Mouse (Mus musculus) lung, postnatal 36 days (tissue): ENCODE data around the gene Clybl.

Experiments
- DNase-seq: peaks from one replicate; pipeline ENCODE4 v3.0.0; 2022; ENCODE audit warnings: mixed read lengths

Clybl gene

DNA sequence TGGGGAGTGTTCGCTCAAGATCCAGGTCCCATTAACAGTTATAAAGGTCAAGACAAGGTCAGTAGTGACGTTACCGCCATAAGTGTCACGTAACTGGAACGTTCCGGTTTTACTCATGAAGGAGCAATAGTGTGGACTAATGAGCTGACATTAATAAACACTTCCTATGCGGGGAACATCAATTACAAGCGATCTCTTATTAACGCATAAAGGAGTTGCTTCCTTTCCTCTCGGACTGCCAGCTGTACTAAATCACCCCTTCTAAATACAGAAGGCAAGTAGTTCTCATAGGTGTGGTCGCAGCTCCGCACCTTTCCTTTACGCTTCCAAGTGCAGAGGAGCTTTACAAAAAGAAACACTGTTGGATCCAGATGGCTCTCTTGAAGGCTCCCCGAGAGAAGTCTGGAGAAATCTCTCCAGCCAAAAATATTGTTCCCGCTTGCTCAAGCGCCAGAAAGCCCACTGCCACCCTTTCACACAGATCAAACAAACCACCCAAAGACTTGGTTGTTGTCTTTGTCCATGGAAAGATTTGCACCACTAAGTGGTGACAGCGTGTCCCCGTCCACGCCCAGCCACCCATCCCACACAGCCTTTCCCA lies 207.0 kb downstream of the Clybl start:
- DNase-seq, result no peak

DNA sequence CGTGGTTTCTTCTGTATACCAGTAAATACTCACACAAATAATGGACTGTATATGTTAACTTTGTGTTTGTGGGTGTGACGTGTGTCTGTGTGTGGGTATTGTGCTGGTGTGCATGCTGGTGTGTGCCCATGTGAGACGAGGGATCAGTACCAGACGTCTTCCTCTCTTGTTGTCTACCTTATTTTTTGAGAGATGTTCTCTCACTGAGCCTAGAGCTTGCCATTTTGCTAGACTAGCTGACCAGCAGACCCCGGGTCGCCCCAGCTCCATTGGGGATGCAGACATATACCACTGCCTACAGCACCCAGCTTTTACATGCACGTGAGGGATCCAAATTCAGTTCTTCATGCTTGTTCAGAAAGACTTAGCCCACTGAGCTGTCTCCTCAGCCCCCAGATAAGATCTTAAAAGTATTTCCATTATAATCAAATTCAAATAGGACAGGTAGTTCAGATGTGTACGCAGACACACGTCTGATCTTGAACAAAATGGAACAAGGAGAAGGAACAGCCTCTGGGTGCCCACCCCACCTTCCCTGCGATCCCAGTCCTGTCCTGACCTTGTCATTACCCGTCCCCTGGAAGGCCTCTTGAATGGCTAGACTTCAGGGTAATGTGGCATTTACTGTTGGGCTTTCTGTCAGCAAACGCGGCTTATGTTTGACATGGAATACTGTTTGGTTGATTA lies 208.3 kb downstream of the Clybl start:
- DNase-seq, result no peak

DNA sequence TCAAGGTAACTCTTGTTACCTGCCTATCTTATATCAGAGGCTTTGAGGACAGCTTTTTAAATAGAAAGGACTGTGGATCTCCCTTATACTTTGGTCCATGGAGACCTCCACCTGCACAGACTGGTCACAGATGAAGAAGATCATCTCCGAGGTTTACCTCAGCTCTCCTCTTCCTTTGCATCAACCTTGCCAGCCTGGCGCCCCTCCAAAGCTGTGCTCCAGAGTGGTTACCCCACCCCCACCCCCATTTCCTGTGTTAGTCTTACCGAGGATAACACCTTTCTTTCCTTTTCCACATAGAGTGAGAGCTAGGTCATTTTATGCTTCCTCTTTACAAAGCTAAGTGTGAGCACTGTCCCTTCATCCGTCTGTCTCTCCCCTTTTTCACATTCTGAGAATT lies 209.4 kb downstream of the Clybl start:
- DNase-seq, result no peak

DNA sequence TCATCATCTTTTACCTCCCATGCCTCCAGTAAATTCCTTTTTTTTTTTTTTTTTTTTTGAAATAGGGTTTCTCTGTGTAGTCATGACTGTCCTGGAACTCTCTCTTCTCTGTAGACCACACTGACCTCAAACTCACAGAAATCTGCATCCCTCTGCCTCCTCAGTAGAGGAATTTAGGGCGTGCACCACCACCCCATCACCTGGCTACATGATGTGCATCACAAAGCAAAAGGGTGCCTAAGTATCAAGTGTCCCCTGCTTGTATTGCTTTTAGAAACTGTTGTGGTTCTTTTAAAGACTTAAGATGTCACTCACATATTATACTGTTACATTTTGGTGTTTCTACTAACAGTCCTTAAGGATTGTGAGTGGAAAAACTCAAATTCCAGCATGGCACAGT lies 211.6 kb downstream of the Clybl start:
- DNase-seq, result no peak

DNA sequence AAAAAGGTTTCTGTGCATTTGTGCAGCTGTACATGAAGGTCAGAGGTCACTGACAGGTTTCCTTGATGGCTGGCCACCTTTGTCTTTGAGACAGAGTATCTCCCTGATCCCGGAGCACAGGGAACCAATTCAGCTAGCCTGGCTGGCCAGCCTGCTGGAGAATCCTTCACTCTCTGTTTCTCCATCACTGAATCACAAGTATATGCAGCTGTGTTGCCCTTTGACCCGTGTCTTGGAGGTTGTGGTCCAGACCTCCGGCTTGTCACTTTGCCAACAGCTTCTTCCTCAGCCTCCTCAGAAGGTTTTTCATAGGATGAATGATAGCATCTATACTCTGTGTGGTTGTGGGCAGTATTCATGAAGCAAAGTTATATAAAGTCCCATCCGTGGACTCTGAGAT lies 217.2 kb downstream of the Clybl start:
- no peak for DNase-seq

DNA sequence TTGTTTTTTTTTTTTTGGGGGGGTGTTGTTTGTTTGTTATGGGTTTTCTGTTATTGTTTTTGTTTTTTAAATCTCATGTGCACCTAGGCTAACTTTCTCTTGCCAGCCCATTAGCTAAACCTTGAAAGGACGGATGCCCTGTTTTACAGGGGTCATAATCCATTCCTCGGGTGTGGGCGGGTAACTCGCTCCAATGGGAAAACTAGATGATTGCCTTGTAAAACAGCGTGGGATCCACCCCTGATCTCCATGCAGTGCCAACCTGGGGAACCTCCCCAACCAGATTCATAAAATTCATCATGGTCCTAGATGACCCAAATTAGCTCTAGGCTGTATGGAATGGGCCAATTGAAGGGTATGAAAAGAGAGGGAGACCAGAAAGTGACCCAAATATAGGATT lies 218.4 kb downstream of the Clybl start:
- DNase-seq, result no peak

DNA sequence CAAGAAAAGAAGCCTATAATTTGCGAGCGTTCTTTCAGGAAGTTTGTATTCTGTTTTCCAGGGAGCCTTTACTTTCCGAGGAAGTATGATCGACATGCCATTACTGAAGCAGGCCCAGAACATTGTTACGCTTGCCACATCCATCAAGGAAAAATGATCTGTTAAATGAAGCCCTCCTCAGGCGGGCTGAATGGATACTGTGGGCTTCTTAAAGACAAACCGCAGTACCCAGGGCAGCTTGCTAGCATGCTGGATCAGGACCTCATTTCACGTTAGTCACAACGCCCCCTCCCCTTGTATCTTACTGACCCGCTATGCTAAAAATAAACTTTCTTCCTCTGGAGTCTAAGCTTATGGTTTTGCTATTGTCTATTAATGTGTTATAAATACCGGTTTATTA lies 220.4 kb downstream of the Clybl start:
- no peak for DNase-seq

DNA sequence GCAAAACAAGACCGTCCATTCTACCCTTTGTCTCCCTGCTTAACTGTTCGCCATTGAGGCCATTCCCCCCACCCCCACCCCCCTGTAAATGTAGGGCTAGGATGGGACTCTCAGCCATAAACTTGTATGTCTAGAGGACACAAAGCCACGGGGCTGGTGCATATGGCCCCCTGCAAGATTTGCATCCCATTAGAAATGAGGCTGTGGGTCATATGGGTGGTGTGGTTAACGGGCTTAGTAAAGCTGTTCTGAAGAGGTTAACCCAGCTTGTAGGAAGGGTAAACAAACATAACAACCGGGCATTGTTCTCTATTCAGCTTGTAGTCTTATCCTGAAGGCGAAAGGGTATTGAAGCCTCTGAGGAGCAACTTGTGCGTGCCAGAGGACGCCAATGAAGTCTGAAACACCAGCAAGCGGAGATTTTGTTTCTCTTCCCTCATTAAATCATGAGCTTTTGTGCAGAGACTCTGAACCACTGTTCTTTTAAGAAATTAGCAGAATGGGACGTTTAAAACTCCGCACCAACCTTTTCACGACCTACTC lies 221.3 kb downstream of the Clybl start:
- no peak for DNase-seq

DNA sequence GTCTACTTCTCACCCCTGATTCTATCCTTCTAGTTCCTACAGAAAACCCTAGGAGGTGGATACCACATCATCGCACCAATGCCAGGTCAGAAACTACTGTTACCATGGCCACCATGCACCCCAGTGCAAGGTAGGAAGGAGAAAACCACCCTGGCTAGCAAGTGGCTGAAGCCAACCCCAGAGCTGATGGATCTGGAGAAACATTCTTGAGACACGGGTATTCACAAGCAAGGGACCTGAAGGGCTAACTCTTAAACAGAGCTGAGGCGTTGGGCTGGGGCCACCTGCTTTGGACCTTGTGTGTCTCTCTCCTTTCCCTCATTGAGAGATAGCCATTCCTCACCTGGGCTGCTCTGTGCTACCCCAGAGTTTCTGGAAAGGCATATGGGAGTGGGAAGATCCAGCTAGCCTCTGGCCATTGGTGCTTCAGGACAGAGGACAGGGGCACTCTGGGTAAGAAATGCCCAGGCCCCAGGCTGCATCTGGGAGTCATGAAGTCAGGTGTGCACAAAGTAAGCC lies 222.0 kb downstream of the Clybl start:
- no peak for DNase-seq

DNA sequence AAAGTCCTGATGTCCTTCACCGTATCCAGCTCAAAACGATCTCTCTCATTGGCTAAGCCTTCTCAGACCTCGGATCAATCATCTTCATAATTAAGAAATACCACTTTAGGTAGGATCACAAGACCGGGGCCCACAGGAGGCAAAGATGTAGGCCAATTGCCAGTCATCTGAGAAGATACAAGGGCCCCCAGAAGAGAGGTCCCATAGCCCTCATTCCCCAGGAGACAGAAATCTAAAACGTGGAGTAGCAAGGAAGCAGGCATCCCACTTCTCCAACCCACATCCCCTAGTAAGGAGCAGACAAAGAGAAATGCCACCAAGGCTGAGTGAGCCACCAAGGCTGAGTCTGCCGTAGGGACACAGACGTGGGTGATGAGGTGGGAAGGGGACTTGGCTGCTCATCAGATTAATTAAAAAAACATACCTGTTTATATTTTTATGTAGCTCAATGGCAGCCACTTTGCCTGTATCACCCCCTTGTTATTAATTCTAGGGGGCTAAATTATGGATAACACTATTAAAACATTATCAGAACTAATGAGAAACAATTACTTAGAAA lies 223.2 kb downstream of the Clybl start:
- DNase-seq, result no peak

DNA sequence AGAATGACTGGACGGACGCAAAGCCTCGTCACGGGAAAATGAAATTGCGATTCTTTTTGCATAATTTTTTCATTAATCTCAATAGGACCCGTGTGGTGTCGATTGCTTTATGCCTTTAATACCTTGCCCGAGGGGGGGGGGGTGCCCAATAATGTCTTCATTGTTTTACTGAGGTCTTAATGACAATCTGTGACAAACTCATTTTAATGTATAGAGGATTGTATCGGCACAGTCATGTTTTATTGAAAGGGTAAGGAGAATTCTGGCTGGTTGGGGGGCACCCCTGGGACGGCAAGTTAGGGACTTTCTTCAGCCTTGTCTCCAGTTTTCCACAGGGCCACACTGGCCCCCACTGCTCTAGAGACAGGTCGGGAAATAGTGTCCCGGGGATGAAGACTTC lies 223.7 kb downstream of the Clybl start:
- DNase-seq, result no peak

DNA sequence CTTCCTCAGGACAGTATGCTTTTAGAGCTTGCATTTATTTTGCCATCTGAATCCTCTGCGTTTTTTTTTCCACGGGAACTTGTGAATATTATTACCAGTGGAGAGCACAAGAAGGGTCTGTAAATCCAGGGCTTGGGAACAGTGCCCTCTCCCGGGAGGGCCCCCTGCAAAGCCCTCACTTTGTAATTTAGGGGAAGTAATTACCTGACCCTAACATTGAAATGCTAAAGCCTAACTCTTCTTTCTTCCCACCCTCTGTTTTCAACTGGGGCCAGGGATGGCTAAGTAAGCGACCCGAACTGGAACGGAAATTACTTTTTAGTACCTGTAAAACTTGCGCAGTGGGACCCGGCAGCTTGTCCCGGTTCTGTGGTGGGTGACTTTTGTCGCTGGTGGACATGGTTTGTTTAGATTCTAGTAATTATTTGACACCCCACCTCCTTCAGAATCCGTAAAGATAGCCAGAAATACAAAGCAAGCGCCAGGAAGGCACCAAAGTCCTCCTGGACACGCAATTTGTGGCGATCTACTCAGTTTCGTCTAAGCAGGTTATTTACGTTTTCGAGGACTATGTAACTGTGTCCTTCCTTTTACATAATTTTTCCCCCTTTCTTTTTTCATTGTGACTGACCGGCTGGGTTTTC lies 224.5 kb downstream of the Clybl start:
- DNase-seq, result no peak

DNA sequence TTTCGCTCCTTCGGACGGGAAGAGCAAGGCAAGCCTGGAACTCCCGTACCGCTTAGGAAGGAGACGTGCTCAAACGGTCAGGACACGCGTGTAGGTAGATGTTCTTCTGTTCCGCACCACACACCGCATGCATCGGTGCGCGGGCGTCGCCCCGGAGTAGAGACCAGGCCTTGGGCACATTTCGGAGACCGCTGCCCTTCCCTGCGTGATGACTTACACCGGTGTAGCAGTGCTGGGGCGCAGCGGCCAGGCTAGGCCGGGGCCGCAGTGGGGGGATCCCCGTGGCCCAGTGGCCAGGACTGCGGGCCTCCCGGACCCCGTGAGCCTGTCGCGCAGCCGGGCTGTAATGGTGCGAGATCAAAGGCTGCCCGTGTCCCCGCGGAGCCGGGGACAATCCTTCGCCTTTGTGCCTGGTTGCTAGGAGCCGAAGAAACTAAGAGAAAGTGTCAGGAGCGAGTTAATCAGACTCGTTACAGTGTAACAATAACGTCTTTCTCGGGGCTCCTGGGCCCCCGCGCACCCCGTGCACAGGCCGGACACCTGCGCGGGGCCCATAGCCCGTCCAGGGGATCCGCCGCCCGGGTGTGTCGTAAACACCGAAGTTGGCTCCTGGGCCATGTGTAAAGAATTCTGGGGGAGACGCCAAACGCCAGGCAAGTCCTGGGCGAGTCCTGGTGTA lies 225.2 kb downstream of the Clybl start:
- DNase-seq, result no peak

DNA sequence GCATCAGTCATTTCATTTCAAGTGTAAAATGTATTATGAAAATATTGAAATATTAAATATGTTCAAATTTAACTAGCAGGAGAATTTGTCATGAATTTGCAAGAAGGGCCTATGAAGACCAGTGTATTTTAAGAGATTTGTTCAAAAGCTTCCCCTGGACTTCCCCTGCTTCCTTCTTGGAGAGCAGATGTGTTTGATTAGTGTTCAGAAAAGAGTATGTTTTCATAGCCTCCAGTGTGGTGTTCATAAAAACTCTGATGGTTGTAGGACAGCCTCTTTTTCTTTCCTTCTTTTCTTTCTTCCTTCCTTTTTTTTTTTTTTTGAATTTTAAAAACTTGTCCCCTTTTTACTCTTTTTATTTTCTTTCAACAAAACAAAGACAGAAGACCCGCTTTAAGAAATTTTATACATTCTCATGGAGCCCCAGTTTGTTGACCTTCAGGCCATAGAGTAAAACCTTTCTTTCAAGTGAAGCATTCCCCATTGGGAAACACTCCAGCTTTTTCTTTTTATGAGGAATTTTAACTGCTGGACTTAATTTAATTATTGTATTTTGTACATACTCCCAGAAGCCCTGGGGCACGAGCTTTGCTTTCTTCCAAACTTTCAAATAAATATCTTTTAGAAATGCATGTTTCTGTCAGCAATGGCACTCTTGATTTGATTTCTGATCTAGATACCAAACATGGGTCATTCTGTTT lies 231.5 kb downstream of the Clybl start:
- DNase-seq, result no peak

DNA sequence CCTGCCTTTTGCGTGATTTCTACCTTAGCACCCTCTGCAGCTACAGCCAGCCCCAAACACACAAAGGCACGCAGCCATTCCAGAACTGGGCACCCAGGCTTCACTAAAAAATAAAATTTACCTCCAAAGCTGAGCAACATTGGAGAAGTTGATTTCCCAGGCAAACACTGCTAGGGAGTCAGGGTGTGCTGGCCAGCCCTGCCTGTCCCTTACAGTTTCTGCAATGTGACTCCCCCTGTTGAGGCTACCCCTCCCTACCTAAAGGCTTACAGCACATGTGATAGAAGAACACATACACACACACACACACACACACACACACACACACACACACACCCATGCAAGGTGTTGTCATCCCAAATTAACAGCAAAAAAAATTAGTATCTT lies 232.0 kb downstream of the Clybl start:
- DNase-seq, result no peak

DNA sequence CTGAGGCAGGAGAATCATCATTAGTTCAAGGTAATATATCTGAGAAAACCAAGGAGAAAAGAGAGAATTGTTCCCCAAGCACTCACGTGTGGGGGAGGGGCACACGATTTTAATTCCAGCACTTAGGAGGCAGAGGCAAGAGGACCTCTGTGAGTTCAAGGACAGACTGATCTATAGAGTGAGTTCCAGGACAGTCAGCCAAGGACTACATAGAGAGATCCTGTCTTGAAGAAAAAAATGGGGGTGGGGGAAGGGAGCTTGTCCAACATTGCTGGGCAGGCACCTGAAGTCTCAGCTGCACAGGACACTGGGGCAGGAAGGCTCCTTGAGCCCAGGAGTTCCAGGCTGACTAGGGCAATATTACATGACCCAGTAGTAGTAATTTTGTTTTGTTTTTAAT lies 233.3 kb downstream of the Clybl start:
- DNase-seq, result no peak

DNA sequence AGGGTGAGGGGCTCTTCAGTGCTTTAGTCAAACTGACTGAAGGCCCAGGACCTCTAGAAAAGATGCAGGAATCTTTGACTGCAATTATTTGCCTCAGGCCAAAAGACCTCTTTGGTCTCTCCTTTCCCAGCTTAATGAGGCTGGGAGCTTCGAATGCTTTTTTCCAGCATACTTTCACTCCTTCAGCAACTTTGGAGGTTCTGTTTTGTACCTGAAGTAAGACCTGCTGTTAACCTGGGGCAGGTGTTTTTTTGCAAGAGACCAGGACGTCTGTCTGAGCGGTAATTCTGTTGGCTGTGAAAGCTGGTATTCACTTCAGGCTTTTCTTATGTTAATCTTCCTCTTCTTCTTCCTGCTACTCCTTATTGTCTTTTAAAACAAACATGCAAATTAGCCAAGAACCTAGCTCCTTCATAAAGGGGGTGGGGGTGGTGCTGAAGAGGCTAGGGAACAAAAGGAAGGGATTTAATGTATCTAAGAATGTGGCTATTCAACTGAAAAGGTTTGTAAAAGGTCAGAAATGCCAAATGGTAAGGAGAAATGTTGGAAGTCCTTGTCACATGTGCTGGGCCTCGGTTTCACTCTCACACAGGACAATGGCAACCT lies 234.8 kb downstream of the Clybl start:
- no peak for DNase-seq

DNA sequence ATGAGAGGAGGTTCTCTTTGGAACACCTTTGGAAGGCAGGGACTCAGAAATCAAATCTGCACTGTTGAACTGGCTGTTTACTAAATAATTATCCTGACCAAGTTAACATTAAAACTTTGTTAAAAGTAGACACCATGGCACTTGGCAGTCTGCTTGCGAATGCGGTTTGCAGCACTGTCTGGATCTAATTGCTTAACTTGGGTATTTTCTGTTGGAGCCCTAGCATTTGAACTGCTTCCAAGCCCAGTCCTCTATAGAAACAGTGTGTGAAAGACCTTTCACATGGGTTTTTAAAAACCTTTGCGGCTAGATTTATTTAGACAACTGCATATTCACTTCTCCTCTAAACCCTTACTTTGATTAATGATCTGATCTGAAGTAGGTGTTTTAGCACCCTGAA lies 242.9 kb downstream of the Clybl start:
- no peak for DNase-seq

DNA sequence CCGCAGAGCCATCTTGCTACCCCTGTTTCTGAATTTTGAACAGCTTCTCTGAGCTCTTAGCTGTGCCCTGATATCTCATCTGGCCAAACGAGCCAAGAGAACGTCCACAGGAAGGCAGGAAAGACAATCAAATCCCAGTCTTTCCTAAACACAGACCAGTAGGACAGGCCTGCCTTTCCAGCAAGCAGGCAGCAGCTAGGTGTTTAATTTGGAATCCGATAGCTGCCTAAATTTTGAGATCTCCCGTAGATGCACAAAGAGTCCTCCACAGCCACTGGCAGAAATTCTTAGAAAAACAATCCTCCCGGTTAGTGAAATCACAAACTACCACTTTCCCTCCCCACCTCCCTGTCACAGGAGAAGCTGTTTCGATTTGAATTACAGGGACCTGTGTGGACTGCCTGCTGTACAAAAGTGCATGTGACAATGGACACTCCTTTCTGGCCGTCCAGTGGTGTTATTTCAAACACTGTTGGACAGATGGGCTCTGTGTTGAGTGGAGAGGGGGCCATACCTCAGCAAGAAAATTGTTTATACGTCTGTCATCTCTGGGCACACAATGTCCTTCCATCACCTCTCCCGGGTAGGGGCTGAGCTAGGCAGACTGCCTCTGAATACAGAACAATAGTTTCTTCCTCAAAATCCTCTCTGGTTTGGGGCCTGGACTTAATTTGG lies 245.2 kb downstream of the Clybl start:
- no peak for DNase-seq

DNA sequence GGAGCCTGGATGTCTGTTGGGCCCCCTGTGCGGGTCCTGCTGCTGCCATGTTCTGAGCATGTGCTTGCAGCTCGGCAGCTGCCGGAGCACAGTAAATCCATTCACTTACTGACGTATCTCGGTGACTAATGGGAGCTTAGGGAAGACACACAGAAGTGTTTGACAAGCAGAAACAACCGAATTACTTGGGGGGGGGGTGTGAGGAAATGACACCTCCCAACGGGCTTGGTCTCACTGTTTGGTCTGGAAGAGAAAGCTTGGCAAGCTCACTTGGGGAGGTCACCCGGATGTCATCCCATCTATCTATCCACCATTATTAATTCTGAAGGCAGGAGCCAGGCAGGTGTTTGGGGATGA lies 245.7 kb downstream of the Clybl start:
- DNase-seq, result no peak

DNA sequence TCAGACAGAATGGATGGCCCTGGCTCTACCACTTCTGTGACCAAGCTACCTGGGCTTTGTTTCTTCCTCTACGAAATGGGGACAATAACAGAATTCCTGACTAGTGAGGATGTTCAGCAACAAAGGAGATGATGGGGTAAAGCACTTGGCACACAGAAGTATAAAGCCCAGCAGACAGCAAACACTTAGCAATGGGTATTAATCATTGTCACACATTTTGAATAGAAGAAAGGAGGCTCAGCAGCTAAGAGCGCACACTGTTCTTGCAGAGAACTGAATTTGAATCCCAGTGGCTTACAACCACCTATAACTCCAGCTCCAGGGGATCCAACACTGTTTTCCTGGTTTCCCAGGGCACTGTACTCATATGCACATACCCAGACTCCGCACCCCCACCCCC lies 246.2 kb downstream of the Clybl start:
- no peak for DNase-seq

DNA sequence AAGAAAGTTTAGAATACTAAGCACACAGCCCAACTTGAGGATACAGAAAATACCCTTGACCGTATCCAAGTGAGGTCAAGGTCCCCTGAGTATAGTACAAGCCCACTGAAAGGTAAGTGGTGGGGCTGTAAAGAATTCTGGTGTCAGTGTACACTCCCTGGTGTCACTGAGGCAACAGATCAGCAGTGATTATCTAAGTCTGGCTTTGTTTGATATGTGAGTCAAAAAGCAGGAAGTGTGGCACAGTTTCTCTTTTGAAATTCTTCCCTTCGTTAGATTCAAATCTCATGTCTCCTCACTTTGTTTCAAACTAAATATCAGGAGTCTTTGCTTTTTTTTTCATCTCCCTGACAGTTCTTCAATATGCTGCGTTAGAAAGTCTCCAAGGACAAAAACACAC lies 251.1 kb downstream of the Clybl start:
- DNase-seq, result no peak
